ENCODE assay signal across 20 mouse cellular contexts in the genomic region with DNA sequence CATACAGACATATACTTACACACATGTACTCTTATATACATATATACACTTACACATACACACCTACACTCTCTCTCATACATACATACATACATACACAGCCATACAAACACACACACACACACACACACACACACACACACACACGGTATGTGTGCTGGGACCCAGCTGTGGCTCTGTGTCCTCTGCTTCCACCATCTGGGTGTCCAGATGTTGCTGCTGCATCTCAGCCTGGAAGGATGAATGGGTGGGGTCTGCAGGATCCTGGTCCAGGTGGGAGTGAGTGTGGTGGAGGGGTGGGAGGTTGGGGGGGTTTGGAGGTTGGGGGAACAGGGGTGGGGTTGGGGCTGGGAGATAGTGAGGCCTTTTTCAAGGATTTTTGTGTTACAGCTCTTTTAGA.
"Had no signal": no experiment of that assay in that cellular context is flagged by ENCODE, and none has a peak within 500 bp of the region (broad histone marks: within the 10 kb centered on the region; RNA-seq: fewer than 3 reads in every experiment).

No protein-coding gene starts in this region.

- DNase-seq: liver, postnatal 0 days; lung, adult 2 months; lung, postnatal 14 days; lung, postnatal 36 days; retina, postnatal 1 day; right cerebral cortex, adult 18-20 months; right cerebral cortex, postnatal 25 days; right cerebral cortex, postnatal 4 days; spleen, adult 18-20 months; thymus, adult 18-20 months; thymus, postnatal 14 days; thymus, postnatal 36 days had no signal

- ATAC-seq: liver, postnatal 0 days; lung, postnatal 0 days; midbrain, embryonic 15.5 days had no signal

- H3K4me2 ChIP-seq: liver, embryonic 15.5 days; lung, embryonic 15.5 days; midbrain, embryonic 12.5 days; midbrain, embryonic 15.5 days; neural tube, embryonic 12.5 days had no signal

- H3K4me3 ChIP-seq: liver, embryonic 15.5 days; lung, embryonic 15.5 days; megakaryocyte, embryonic 14.5 days; midbrain, embryonic 12.5 days; midbrain, embryonic 15.5 days; neural tube, embryonic 12.5 days had no signal

- H3K9me3 ChIP-seq: liver, embryonic 15.5 days; lung, embryonic 15.5 days; megakaryocyte, embryonic 14.5 days; midbrain, embryonic 12.5 days; midbrain, embryonic 15.5 days; neural tube, embryonic 12.5 days had no signal

- H3K36me3 ChIP-seq: liver, embryonic 15.5 days; lung, embryonic 15.5 days; midbrain, embryonic 12.5 days; midbrain, embryonic 15.5 days; neural tube, embryonic 12.5 days had no signal

- H3K27ac ChIP-seq: liver, embryonic 15.5 days; lung, embryonic 15.5 days; macrophage; midbrain, embryonic 12.5 days; midbrain, embryonic 15.5 days; neural tube, embryonic 12.5 days had no signal

- H3K27me3 ChIP-seq: liver, embryonic 15.5 days; lung, embryonic 15.5 days; megakaryocyte, embryonic 14.5 days; midbrain, embryonic 12.5 days; midbrain, embryonic 15.5 days; neural tube, embryonic 12.5 days had no signal

- H3K4me1 ChIP-seq: lung, embryonic 15.5 days; megakaryocyte, embryonic 14.5 days; midbrain, embryonic 12.5 days; midbrain, embryonic 15.5 days; neural tube, embryonic 12.5 days had no signal

- H3K9ac ChIP-seq: liver, embryonic 15.5 days; liver, postnatal 0 days; lung, embryonic 15.5 days; midbrain, embryonic 12.5 days; midbrain, embryonic 15.5 days; neural tube, embryonic 12.5 days had no signal
